Mouse (Mus musculus): ENCODE measurements around the gene Gns.
"Not testable (repeated sequence)": the region's sequence is repeated elsewhere in the genome, so short reads cannot be mapped to it uniquely, and the experiment has no call there.

Gns gene

GRCm38 (mm10) chr10:121364801-121365564, at the start of gene Gns:
Gene Gns (plus strand): TSS chr10:121365090.
- DNase-seq, result peak; percentile 85

- DNase-seq, result no peak
Observed at GRCm38 (mm10) chr10:121315321-121316283, 49.3 kb upstream of the Gns start.

GRCm38 (mm10) chr10:121316361-121316760, 48.5 kb upstream of the Gns start:
- DNase-seq, result no peak

GRCm38 (mm10) chr10:121318397-121318950, 46.4 kb upstream of the Gns start:
- no peak for DNase-seq

GRCm38 (mm10) chr10:121323493-121323892, 41.4 kb upstream of the Gns start:
- DNase-seq, result no peak

GRCm38 (mm10) chr10:121326167-121326566, 38.7 kb upstream of the Gns start:
- no peak for DNase-seq

GRCm38 (mm10) chr10:121329586-121329985, 35.3 kb upstream of the Gns start:
- DNase-seq, result no peak

GRCm38 (mm10) chr10:121330940-121331339, 34.0 kb upstream of the Gns start:
- DNase-seq, result peak; percentile 67

GRCm38 (mm10) chr10:121334576-121334975, 30.3 kb upstream of the Gns start:
- DNase-seq, result peak; percentile 57

- not testable (repeated sequence) for DNase-seq
Observed at GRCm38 (mm10) chr10:121336536-121336935, 28.4 kb upstream of the Gns start.

GRCm38 (mm10) chr10:121340754-121341593, 23.9 kb upstream of the Gns start:
- no peak for DNase-seq

GRCm38 (mm10) chr10:121342260-121342659, 22.6 kb upstream of the Gns start:
- DNase-seq, result no peak

GRCm38 (mm10) chr10:121343867-121344266, 21.0 kb upstream of the Gns start:
- no peak for DNase-seq

GRCm38 (mm10) chr10:121349244-121349643, 15.6 kb upstream of the Gns start:
- no peak for DNase-seq

- DNase-seq, result no peak
Observed at GRCm38 (mm10) chr10:121350357-121351065, 14.4 kb upstream of the Gns start.

- DNase-seq, result no peak
Observed at GRCm38 (mm10) chr10:121351066-121351581, 13.8 kb upstream of the Gns start, which contains the start of gene Tbc1d30. Gene Tbc1d30 (minus strand): TSS chr10:121351278.

GRCm38 (mm10) chr10:121351692-121352290, 13.1 kb upstream of the Gns start:
- DNase-seq, result no peak

GRCm38 (mm10) chr10:121360358-121360757, 4.5 kb upstream of the Gns start:
- DNase-seq, result no peak

GRCm38 (mm10) chr10:121363201-121363600, 1.7 kb upstream of the Gns start:
- DNase-seq, result no peak

GRCm38 (mm10) chr10:121364306-121364705, 584 bp upstream of the Gns start:
- no peak for DNase-seq

GRCm38 (mm10) chr10:121365781-121366272, 937 bp downstream of the Gns start:
- no peak for DNase-seq

Data from right cerebral cortex, adult 18-20 months (tissue).